Mouse (Mus musculus) granulocyte monocyte progenitor cell, adult 5-6 weeks (primary cell): ENCODE results near the gene Glt1d1. TPM values are rescaled to one million over a fixed set of nuclear protein-coding genes. Genes with fewer than 3 reads are reported as not detected.

ENCODE experiments used
- ATAC-seq: replicated peaks from 2 replicates; pipeline ENCODE4 v1.8.0; 2016; ENCODE audit warnings: mild to moderate bottlenecking, moderate TSS enrichment, inconsistent platforms; ENCODE audit not compliant: poor library complexity, severe bottlenecking
- total RNA-seq, 2 experiments: library from RNA; stranded (forward) in 1 of 2; stranded (reverse) in 1 of 2; fragments of 200-712, 200-1000 nt in 1 of 2; fragments of >200 nt in 1 of 2; fragmentation: Nextera tagmentation in 1 of 2; gene quantifications; 2 replicates each; pipeline ENCODE4 v1.2.3; 2014 to 2017

Gene Glt1d1
- 5.6 and 7.6 TPM in 2 replicates for total RNA-seq (2014; fragmentation: Nextera tagmentation)
- 7.2 and 7.5 TPM in 2 replicates for total RNA-seq (2017)

GRCm38 (mm10) chr5:127632167-127633145, at the start of gene Glt1d1, which contains the start of gene Slc15a4:
Glt1d1 (plus strand) TSS chr5:127632262.
Slc15a4 (minus strand) TSS chr5:127632897.
- ATAC-seq, result peak; percentile 74

- ATAC-seq, result peak; percentile 56
Observed at GRCm38 (mm10) chr5:127583658-127584057, 48.4 kb upstream of the Glt1d1 start.

- ATAC-seq, result no peak; the same call in 1 of the 2 replicates
Observed at GRCm38 (mm10) chr5:127587854-127588253, 44.2 kb upstream of the Glt1d1 start.

- ATAC-seq, result no peak
Observed at GRCm38 (mm10) chr5:127592406-127592805, 39.7 kb upstream of the Glt1d1 start.

GRCm38 (mm10) chr5:127592854-127593253, 39.2 kb upstream of the Glt1d1 start:
- ATAC-seq, result peak; percentile 49

GRCm38 (mm10) chr5:127595676-127596075, 36.4 kb upstream of the Glt1d1 start:
- no peak for ATAC-seq

GRCm38 (mm10) chr5:127596862-127597261, 35.2 kb upstream of the Glt1d1 start:
- no peak for ATAC-seq

GRCm38 (mm10) chr5:127602996-127603395, 29.1 kb upstream of the Glt1d1 start:
- ATAC-seq, result no peak

- no peak for ATAC-seq
Observed at GRCm38 (mm10) chr5:127607507-127607906, 24.6 kb upstream of the Glt1d1 start.

GRCm38 (mm10) chr5:127609191-127609714, 22.8 kb upstream of the Glt1d1 start:
- ATAC-seq, result no peak

- peak; percentile 51 for ATAC-seq
Observed at GRCm38 (mm10) chr5:127610787-127611509, 21.1 kb upstream of the Glt1d1 start.

GRCm38 (mm10) chr5:127611881-127612280, 20.2 kb upstream of the Glt1d1 start:
- ATAC-seq, result no peak

- no peak for ATAC-seq
Observed at GRCm38 (mm10) chr5:127612397-127612796, 19.7 kb upstream of the Glt1d1 start.

GRCm38 (mm10) chr5:127615459-127615858, 16.6 kb upstream of the Glt1d1 start:
- ATAC-seq, result peak; percentile 47

- no peak for ATAC-seq
Observed at GRCm38 (mm10) chr5:127616151-127616550, 15.9 kb upstream of the Glt1d1 start.

- peak; percentile 70 for ATAC-seq
Observed at GRCm38 (mm10) chr5:127616884-127617635, 15.0 kb upstream of the Glt1d1 start.

GRCm38 (mm10) chr5:127618834-127619233, 13.2 kb upstream of the Glt1d1 start:
- no peak for ATAC-seq

- ATAC-seq, result no peak
Observed at GRCm38 (mm10) chr5:127620371-127620770, 11.7 kb upstream of the Glt1d1 start.

GRCm38 (mm10) chr5:127621108-127621507, 11.0 kb upstream of the Glt1d1 start:
- ATAC-seq, result peak; percentile 55
